Mouse (Mus musculus) erythroblast, embryonic 14.5 days (primary cell): ENCODE data around the gene Npas4.

Source experiments
- GATA1 ChIP-seq: IDR thresholded peaks from 2 replicates; pipeline ENCODE4 v1.6.1; 2012; ENCODE audit warnings: low read length, inconsistent platforms, mixed read lengths
- TAL1 ChIP-seq: IDR thresholded peaks from 3 replicates; pipeline ENCODE4 v1.6.1; 2012; ENCODE audit warnings: low read length, inconsistent platforms, mixed read lengths

DNA sequence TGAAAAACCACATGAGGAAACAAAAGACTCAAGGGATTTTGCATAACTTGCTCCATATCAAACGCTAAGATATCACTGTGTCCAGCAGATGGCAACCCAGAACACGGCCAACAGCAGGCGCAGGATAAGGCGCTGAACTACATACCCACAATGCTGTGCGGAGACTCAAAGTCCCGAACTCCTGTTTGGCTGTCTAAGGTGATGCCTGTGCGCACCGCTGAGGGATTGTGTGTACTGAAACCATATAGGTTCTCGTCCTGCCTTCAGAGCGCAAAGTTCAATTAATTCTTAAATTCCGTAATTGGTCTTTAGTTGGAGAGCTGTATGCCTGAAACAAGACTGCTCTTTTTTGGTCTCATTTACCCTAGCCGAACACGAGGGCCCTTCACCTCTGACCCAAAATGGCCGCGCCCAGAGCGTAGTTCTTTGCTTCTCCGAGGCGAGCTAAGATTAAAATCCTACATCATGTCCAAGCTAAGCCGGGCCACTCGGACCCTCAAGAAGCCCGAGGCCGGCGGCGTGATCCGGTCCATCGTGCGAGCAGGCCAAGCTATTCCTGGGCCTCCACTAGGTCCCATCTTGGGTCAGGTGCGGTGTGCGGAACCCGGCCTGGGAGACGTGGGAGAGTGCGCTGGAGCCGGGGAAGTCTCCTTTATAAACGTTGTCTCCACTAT lies 28.1 kb downstream of the Npas4 start, which contains the start of gene Mrpl11:
- peak; percentile 63; the same call in 1 of the 2 replicates for TF ChIP-seq GATA1
- TF ChIP-seq TAL1: 0 out of 3 replicates have a peak, but pooled peaks have one; percentile 33
